Mouse (Mus musculus): ENCODE results near the gene Ate1. TPM values are rescaled to one million over a fixed set of nuclear protein-coding genes. Genes with fewer than 3 reads are reported as not detected.

The Ate1 gene
- polyA plus RNA-seq, 1 experiment from 2014 or later, result 53.0 TPM

GRCm38 (mm10) chr7:130472683-130473082 is 47.5 kb downstream of the Ate1 start:
- H3K9ac ChIP-seq (ENCODE audit: low read length), result no peak overlapping the region
- DNase-seq (ENCODE audit: low spot score) (peak; percentile 38), ATAC-seq (ENCODE audit: insufficient read depth, low FRiP score, low TSS enrichment) (peak; percentile 63)
- H3K4me2 ChIP-seq (ENCODE audit: low read depth), result no peak overlapping the region
- H3K27ac ChIP-seq (ENCODE audit: low read depth, low read length), result no peak overlapping the region
- peaks cover 30% of the 10 kb centered on the region for H3K4me1 ChIP-seq (ENCODE audit: control insufficient read depth, insufficient read depth, low read length)
- H3K9me3 ChIP-seq (ENCODE audit: control insufficient read depth, low read length), result no peaks in the 10 kb centered on the region
- no peak overlapping the region for H3K4me3 ChIP-seq (ENCODE audit: low read depth, low read length)
- H3K36me3 ChIP-seq (ENCODE audit: control insufficient read depth, insufficient read depth, low read length), result no peaks in the 10 kb centered on the region
- H3K27me3 ChIP-seq (ENCODE audit: control insufficient read depth, insufficient read depth, low read length), result no peaks in the 10 kb centered on the region
- WGBS, result 25% methylated on average over 6 of the region's 6 CpGs

GRCm38 (mm10) chr7:130471045-130471444 is 49.1 kb downstream of the Ate1 start:
- no peak overlapping the region for H3K27ac ChIP-seq (ENCODE audit: low read depth, low read length)
- no peak overlapping the region for H3K4me3 ChIP-seq (ENCODE audit: low read depth, low read length)
- WGBS, result 41% methylated on average over 6 of the region's 6 CpGs
- no peak for ATAC-seq (ENCODE audit: insufficient read depth, low FRiP score, low TSS enrichment)
- H3K9me3 ChIP-seq (ENCODE audit: control insufficient read depth, low read length), result no peaks in the 10 kb centered on the region
- H3K36me3 ChIP-seq (ENCODE audit: control insufficient read depth, insufficient read depth, low read length), result no peaks in the 10 kb centered on the region
- no peaks in the 10 kb centered on the region for H3K27me3 ChIP-seq (ENCODE audit: control insufficient read depth, insufficient read depth, low read length)
- no peak overlapping the region for H3K9ac ChIP-seq (ENCODE audit: low read length)
- H3K4me2 ChIP-seq (ENCODE audit: low read depth), result no peak overlapping the region
- peaks cover 30% of the 10 kb centered on the region for H3K4me1 ChIP-seq (ENCODE audit: control insufficient read depth, insufficient read depth, low read length)
- no peak for DNase-seq (ENCODE audit: low spot score)

GRCm38 (mm10) chr7:130455587-130456246 is 64.5 kb downstream of the Ate1 start:
- 73% methylated on average over 4 of the region's 4 CpGs for WGBS
- H3K9me3 ChIP-seq (ENCODE audit: control insufficient read depth, low read length), result no peaks in the 10 kb centered on the region
- no peaks in the 10 kb centered on the region for H3K4me1 ChIP-seq (ENCODE audit: control insufficient read depth, insufficient read depth, low read length)
- no peak overlapping the region for H3K9ac ChIP-seq (ENCODE audit: low read length)
- DNase-seq (ENCODE audit: low spot score), result no peak
- no peak for ATAC-seq (ENCODE audit: insufficient read depth, low FRiP score, low TSS enrichment)
- H3K4me3 ChIP-seq (ENCODE audit: low read depth, low read length), result no peak overlapping the region
- no peaks in the 10 kb centered on the region for H3K27me3 ChIP-seq (ENCODE audit: control insufficient read depth, insufficient read depth, low read length)
- H3K27ac ChIP-seq (ENCODE audit: low read depth, low read length), result no peak overlapping the region
- H3K36me3 ChIP-seq (ENCODE audit: control insufficient read depth, insufficient read depth, low read length), result 0 out of 2 replicates have a peak, but pooled peaks cover 2% of the 10 kb centered on the region
- H3K4me2 ChIP-seq (ENCODE audit: low read depth), result no peak overlapping the region

GRCm38 (mm10) chr7:130454226-130454625 is 65.9 kb downstream of the Ate1 start:
- H3K27me3 ChIP-seq (ENCODE audit: control insufficient read depth, insufficient read depth, low read length), result no peaks in the 10 kb centered on the region
- H3K4me2 ChIP-seq (ENCODE audit: low read depth), result no peak overlapping the region
- no peak overlapping the region for H3K27ac ChIP-seq (ENCODE audit: low read depth, low read length)
- no peak overlapping the region for H3K9ac ChIP-seq (ENCODE audit: low read length)
- DNase-seq (ENCODE audit: low spot score) (no peak), ATAC-seq (ENCODE audit: insufficient read depth, low FRiP score, low TSS enrichment) (no peak)
- H3K36me3 ChIP-seq (ENCODE audit: control insufficient read depth, insufficient read depth, low read length), result 0 out of 2 replicates have a peak, but pooled peaks cover 2% of the 10 kb centered on the region
- no peak overlapping the region for H3K4me3 ChIP-seq (ENCODE audit: low read depth, low read length)
- WGBS, result 89% methylated on average over 3 of the region's 3 CpGs
- H3K9me3 ChIP-seq (ENCODE audit: control insufficient read depth, low read length), result no peaks in the 10 kb centered on the region
- H3K4me1 ChIP-seq (ENCODE audit: control insufficient read depth, insufficient read depth, low read length), result no peaks in the 10 kb centered on the region

- Histone ChIP-seq H3K9ac (ENCODE audit: low read length) (no peak overlapping the region), H3K9me3 (ENCODE audit: control insufficient read depth, low read length) (no peaks in the 10 kb centered on the region), H3K36me3 (ENCODE audit: control insufficient read depth, insufficient read depth, low read length) (no peaks in the 10 kb centered on the region), H3K4me2 (ENCODE audit: low read depth) (no peak overlapping the region), H3K4me3 (ENCODE audit: low read depth, low read length) (no peak overlapping the region), H3K27me3 (ENCODE audit: control insufficient read depth, insufficient read depth, low read length) (no peaks in the 10 kb centered on the region), H3K27ac (ENCODE audit: low read depth, low read length) (no peak overlapping the region), H3K4me1 (ENCODE audit: control insufficient read depth, insufficient read depth, low read length) (no peaks in the 10 kb centered on the region)
- WGBS, result 85% methylated on average over 5 of the region's 5 CpGs
- no peak for DNase-seq (ENCODE audit: low spot score)
- no peak for ATAC-seq (ENCODE audit: insufficient read depth, low FRiP score, low TSS enrichment)
Observed at GRCm38 (mm10) chr7:130435776-130436175, 84.4 kb downstream of the Ate1 start.

DNA sequence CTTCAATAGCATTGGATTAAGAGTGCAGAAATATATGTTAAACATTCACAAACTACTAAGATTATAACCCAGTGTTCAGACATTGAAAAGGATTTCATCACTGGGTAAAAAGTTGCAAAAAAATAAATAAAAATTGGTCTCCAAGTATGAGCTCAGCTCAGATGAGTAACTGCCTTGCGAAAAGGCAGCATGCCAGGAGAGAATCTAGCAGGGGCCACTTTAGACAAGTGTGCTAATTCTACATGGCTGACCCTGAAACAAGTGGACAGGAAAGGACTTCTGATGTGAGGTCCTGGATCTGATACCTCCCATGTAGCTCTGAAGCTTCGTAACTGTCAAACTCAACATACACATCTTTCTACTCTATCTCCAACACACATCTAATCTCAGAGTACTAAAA is 88.0 kb downstream of the Ate1 start:
- Histone ChIP-seq H3K36me3 (ENCODE audit: control insufficient read depth, insufficient read depth, low read length) (no peaks in the 10 kb centered on the region), H3K4me2 (ENCODE audit: low read depth) (no peak overlapping the region), H3K4me1 (ENCODE audit: control insufficient read depth, insufficient read depth, low read length) (no peaks in the 10 kb centered on the region), H3K9ac (ENCODE audit: low read length) (no peak overlapping the region), H3K9me3 (ENCODE audit: control insufficient read depth, low read length) (no peaks in the 10 kb centered on the region), H3K27ac (ENCODE audit: low read depth, low read length) (no peak overlapping the region), H3K27me3 (ENCODE audit: control insufficient read depth, insufficient read depth, low read length) (no peaks in the 10 kb centered on the region), H3K4me3 (ENCODE audit: low read depth, low read length) (no peak overlapping the region)
- no peak for DNase-seq (ENCODE audit: low spot score)
- ATAC-seq (ENCODE audit: insufficient read depth, low FRiP score, low TSS enrichment), result no peak
- WGBS, result 100% methylated on average over 2 of the region's 2 CpGs

- Histone ChIP-seq H3K4me1 (ENCODE audit: control insufficient read depth, insufficient read depth, low read length) (no peaks in the 10 kb centered on the region), H3K4me2 (ENCODE audit: low read depth) (no peak overlapping the region), H3K27ac (ENCODE audit: low read depth, low read length) (no peak overlapping the region), H3K4me3 (ENCODE audit: low read depth, low read length) (no peak overlapping the region), H3K9me3 (ENCODE audit: control insufficient read depth, low read length) (no peaks in the 10 kb centered on the region), H3K9ac (ENCODE audit: low read length) (no peak overlapping the region), H3K36me3 (ENCODE audit: control insufficient read depth, insufficient read depth, low read length) (no peaks in the 10 kb centered on the region), H3K27me3 (ENCODE audit: control insufficient read depth, insufficient read depth, low read length) (no peaks in the 10 kb centered on the region)
- ATAC-seq (ENCODE audit: insufficient read depth, low FRiP score, low TSS enrichment), result no peak
- 19% methylated on average over 5 of the region's 5 CpGs for WGBS
- peak; percentile 49 for DNase-seq (ENCODE audit: low spot score)
Observed at GRCm38 (mm10) chr7:130426586-130426985, 93.6 kb downstream of the Ate1 start.

DNA sequence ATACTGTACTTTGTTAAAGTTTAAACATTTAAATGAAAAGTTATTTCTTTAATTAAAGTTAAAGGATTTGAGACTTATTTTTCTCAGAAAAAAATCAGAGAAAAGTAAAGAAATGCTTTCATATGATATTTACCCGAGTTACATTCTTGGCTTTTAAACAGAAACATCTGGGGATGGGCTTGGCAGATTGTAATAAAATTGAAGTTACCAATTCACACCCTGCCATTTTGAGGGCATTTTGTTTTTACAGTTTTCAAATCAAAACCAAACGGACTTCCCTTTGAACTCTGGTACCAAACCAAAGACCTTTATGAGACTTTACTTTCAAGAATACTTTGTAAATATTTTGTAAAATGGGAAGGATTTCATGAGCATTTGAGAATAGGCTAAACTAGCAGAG is 94.2 kb downstream of the Ate1 start:
- Histone ChIP-seq H3K4me2 (ENCODE audit: low read depth) (no peak overlapping the region), H3K4me1 (ENCODE audit: control insufficient read depth, insufficient read depth, low read length) (no peaks in the 10 kb centered on the region), H3K9me3 (ENCODE audit: control insufficient read depth, low read length) (no peaks in the 10 kb centered on the region), H3K36me3 (ENCODE audit: control insufficient read depth, insufficient read depth, low read length) (no peaks in the 10 kb centered on the region), H3K9ac (ENCODE audit: low read length) (no peak overlapping the region), H3K27me3 (ENCODE audit: control insufficient read depth, insufficient read depth, low read length) (no peaks in the 10 kb centered on the region), H3K4me3 (ENCODE audit: low read depth, low read length) (no peak overlapping the region), H3K27ac (ENCODE audit: low read depth, low read length) (no peak overlapping the region)
- DNase-seq (ENCODE audit: low spot score), result no peak
- WGBS, result 67% methylated on average over 2 of the region's 2 CpGs
- ATAC-seq (ENCODE audit: insufficient read depth, low FRiP score, low TSS enrichment), result no peak

- 70% methylated on average over 1 of the region's 1 CpGs for WGBS
- DNase-seq (ENCODE audit: low spot score), result no peak
- Histone ChIP-seq H3K4me2 (ENCODE audit: low read depth) (no peak overlapping the region), H3K36me3 (ENCODE audit: control insufficient read depth, insufficient read depth, low read length) (no peaks in the 10 kb centered on the region), H3K27me3 (ENCODE audit: control insufficient read depth, insufficient read depth, low read length) (no peaks in the 10 kb centered on the region), H3K9me3 (ENCODE audit: control insufficient read depth, low read length) (no peaks in the 10 kb centered on the region), H3K4me3 (ENCODE audit: low read depth, low read length) (no peak overlapping the region), H3K27ac (ENCODE audit: low read depth, low read length) (no peak overlapping the region), H3K9ac (ENCODE audit: low read length) (no peak overlapping the region), H3K4me1 (ENCODE audit: control insufficient read depth, insufficient read depth, low read length) (0 out of 2 replicates have a peak, but pooled peaks cover 3% of the 10 kb centered on the region)
- ATAC-seq (ENCODE audit: insufficient read depth, low FRiP score, low TSS enrichment), result no peak
Observed at GRCm38 (mm10) chr7:130419961-130420360, 100.2 kb downstream of the Ate1 start.
